Mouse (Mus musculus): ENCODE results near the gene Pld5. TPM values are rescaled to one million over a fixed set of nuclear protein-coding genes. Genes with fewer than 3 reads are reported as not detected.

Pld5 gene
- polyA plus RNA-seq, 2 experiments: 0.01 TPM; not detected in 1

DNA sequence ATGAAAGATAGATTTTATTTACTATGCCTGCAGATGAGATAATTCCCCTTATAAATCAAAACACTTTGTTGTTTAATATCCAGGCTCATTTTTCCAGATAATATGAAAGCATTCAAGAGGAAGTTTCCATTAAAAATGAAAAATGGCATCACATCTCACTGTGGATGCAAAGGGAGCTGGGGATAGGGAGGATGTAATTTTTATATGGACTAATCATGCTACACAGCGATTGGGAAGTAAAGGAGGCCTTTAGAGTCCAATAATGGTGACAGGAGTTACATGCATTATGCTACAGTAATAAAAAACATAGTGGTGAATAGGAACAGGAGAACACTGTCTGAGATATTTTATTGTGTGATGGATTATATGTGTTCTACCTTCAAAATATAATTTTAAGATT is 100.1 kb downstream of the Pld5 start:
- H3K27ac ChIP-seq: no peak overlapping the region
- DNase-seq (ENCODE audit: low read depth in 3 of 3, low spot score in 3 of 3) (no peak), ATAC-seq (ENCODE audit: insufficient read depth) (no peak)
- H3K9ac ChIP-seq (replicated peaks): no peak overlapping the region
- H3K4me3 ChIP-seq (ENCODE audit: insufficient read depth in 1 of 2, low read depth in 2 of 2, low read length in 2 of 2): no peak overlapping the region
- H3K27me3 ChIP-seq (ENCODE audit: control insufficient read depth, insufficient read depth, low read length): no peaks in the 10 kb centered on the region
- no peaks in the 10 kb centered on the region for H3K36me3 ChIP-seq (replicated peaks; ENCODE audit: control insufficient read depth, insufficient read depth, low read depth)
- no peak for TF ChIP-seq EP300 (IDR thresholded peaks at IDR 0.05; ENCODE audit: low read depth)
- no peak for TF ChIP-seq CTCF (IDR thresholded peaks at IDR 0.05; ENCODE audit: low read depth)
- WGBS (ENCODE audit: insufficient replicate concordance): 54% methylated on average over 1 of the region's 1 CpGs
- no peaks in the 10 kb centered on the region for H3K4me1 ChIP-seq (replicated peaks; ENCODE audit: control insufficient read depth in 2 of 2, insufficient read depth in 2 of 2, low read length in 1 of 2)
- no peak overlapping the region for H3K4me2 ChIP-seq (ENCODE audit: low read depth)
- no peaks in the 10 kb centered on the region for H3K9me3 ChIP-seq (ENCODE audit: control insufficient read depth, low read length)

- no peak overlapping the region for H3K4me3 ChIP-seq (ENCODE audit: insufficient read depth in 1 of 2, low read depth in 2 of 2, low read length in 2 of 2)
- DNase-seq (ENCODE audit: low read depth in 3 of 3, low spot score in 3 of 3) (no peak), ATAC-seq (ENCODE audit: insufficient read depth) (no peak)
- H3K4me2 ChIP-seq (ENCODE audit: low read depth): no peak overlapping the region
- H3K27me3 ChIP-seq (ENCODE audit: control insufficient read depth, insufficient read depth, low read length): no peaks in the 10 kb centered on the region
- H3K36me3 ChIP-seq (replicated peaks; ENCODE audit: control insufficient read depth, insufficient read depth, low read depth): no peaks in the 10 kb centered on the region
- H3K9ac ChIP-seq (replicated peaks): no peak overlapping the region
- H3K4me1 ChIP-seq (replicated peaks; ENCODE audit: control insufficient read depth in 2 of 2, insufficient read depth in 2 of 2, low read length in 1 of 2): no peaks in the 10 kb centered on the region
- H3K27ac ChIP-seq: no peak overlapping the region
- WGBS (ENCODE audit: insufficient replicate concordance): 52% methylated on average over 5 of the region's 5 CpGs
- H3K9me3 ChIP-seq (ENCODE audit: control insufficient read depth, low read length): no peaks in the 10 kb centered on the region
- no peak for TF ChIP-seq EP300 (IDR thresholded peaks at IDR 0.05; ENCODE audit: low read depth)
- no peak for TF ChIP-seq CTCF (IDR thresholded peaks at IDR 0.05; ENCODE audit: low read depth)
Observed at GRCm38 (mm10) chr1:176167784-176168183, 107.3 kb downstream of the Pld5 start.

DNA sequence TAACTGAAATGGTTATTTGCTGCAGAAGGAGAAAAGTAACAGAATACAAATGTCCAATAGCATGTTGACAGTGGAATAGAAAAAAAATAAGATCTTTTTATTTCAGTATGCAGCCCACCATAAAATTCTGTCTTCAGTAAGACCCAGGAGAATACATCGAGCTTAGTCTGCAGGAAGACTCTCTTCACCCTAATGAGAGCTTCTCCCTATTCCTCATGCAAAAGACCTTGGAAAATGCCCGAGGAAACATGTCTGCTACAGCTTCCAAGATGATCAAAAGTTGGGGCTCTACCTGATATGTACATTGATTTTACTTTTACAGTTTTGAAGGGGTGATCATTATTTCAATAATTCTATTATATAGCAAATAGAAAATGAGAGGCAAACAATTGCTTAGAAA is 108.0 kb downstream of the Pld5 start:
- H3K27ac ChIP-seq: no peak overlapping the region
- no peaks in the 10 kb centered on the region for H3K36me3 ChIP-seq (replicated peaks; ENCODE audit: control insufficient read depth, insufficient read depth, low read depth)
- no peaks in the 10 kb centered on the region for H3K9me3 ChIP-seq (ENCODE audit: control insufficient read depth, low read length)
- 40% methylated on average over 2 of the region's 2 CpGs for WGBS (ENCODE audit: insufficient replicate concordance)
- no peaks in the 10 kb centered on the region for H3K27me3 ChIP-seq (ENCODE audit: control insufficient read depth, insufficient read depth, low read length)
- no peak overlapping the region for H3K4me2 ChIP-seq (ENCODE audit: low read depth)
- no peak for TF ChIP-seq CTCF (IDR thresholded peaks at IDR 0.05; ENCODE audit: low read depth)
- TF ChIP-seq EP300 (IDR thresholded peaks at IDR 0.05; ENCODE audit: low read depth): no peak
- ATAC-seq (ENCODE audit: insufficient read depth): no peak
- H3K4me3 ChIP-seq (ENCODE audit: insufficient read depth in 1 of 2, low read depth in 2 of 2, low read length in 2 of 2): no peak overlapping the region
- H3K9ac ChIP-seq (replicated peaks): no peak overlapping the region
- no peaks in the 10 kb centered on the region for H3K4me1 ChIP-seq (replicated peaks; ENCODE audit: control insufficient read depth in 2 of 2, insufficient read depth in 2 of 2, low read length in 1 of 2)
- DNase-seq (ENCODE audit: low read depth in 3 of 3, low spot score in 3 of 3): no peak

DNA sequence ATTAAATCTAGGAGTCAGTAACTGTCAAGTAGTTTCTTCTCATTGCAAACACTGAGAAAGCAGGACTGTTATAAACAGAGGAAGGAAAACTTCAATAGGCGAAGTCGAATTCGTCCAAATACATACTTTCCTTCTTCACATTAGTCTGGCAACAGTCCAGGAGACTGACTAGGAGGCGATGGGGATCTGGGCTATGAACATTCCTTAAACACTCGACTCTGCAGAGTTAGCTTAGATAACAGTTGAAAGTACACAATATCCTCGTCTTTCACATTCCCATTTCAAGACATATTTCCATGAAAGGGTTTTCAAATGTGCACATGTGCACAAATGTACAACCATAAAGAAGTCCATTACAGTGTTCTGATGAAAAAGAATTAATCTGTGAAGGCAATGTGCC is 129.8 kb downstream of the Pld5 start:
- ATAC-seq (ENCODE audit: insufficient read depth): no peak
- 51% methylated on average over 6 of the region's 6 CpGs for WGBS (ENCODE audit: insufficient replicate concordance)
- TF ChIP-seq EP300 (IDR thresholded peaks at IDR 0.05; ENCODE audit: low read depth) (no peak), CTCF (IDR thresholded peaks at IDR 0.05; ENCODE audit: low read depth) (no peak)

GRCm38 (mm10) chr1:176134379-176134778 is 140.7 kb downstream of the Pld5 start:
- TF ChIP-seq CTCF (IDR thresholded peaks at IDR 0.05; ENCODE audit: low read depth) (no peak), EP300 (IDR thresholded peaks at IDR 0.05; ENCODE audit: low read depth) (no peak)
- ATAC-seq (ENCODE audit: insufficient read depth): no peak
- Histone ChIP-seq H3K9me3 (ENCODE audit: control insufficient read depth, low read length) (no peaks in the 10 kb centered on the region), H3K27ac (no peak overlapping the region), H3K4me3 (ENCODE audit: insufficient read depth in 1 of 2, low read depth in 2 of 2, low read length in 2 of 2) (no peak overlapping the region), H3K4me2 (ENCODE audit: low read depth) (no peak overlapping the region), H3K27me3 (ENCODE audit: control insufficient read depth, insufficient read depth, low read length) (no peaks in the 10 kb centered on the region), H3K36me3 (replicated peaks; ENCODE audit: control insufficient read depth, insufficient read depth, low read depth) (no peaks in the 10 kb centered on the region), H3K4me1 (replicated peaks; ENCODE audit: control insufficient read depth in 2 of 2, insufficient read depth in 2 of 2, low read length in 1 of 2) (no peaks in the 10 kb centered on the region), H3K9ac (replicated peaks) (no peak overlapping the region)
- DNase-seq (ENCODE audit: low read depth in 3 of 3, low spot score in 3 of 3): no peak
- 67% methylated on average over 8 of the region's 8 CpGs for WGBS (ENCODE audit: insufficient replicate concordance)

More for the DNA sequence above, 129.8 kb downstream of the Pld5 start:
- no peaks in the 10 kb centered on the region for H3K36me3 ChIP-seq (replicated peaks; ENCODE audit: control insufficient read depth, insufficient read depth, low read depth)
- no peak overlapping the region for H3K4me2 ChIP-seq (ENCODE audit: low read depth)
- H3K4me1 ChIP-seq (replicated peaks; ENCODE audit: control insufficient read depth in 2 of 2, insufficient read depth in 2 of 2, low read length in 1 of 2): no peaks in the 10 kb centered on the region
- H3K9ac ChIP-seq (replicated peaks): no peak overlapping the region
- no peaks in the 10 kb centered on the region for H3K9me3 ChIP-seq (ENCODE audit: control insufficient read depth, low read length)
- no peak overlapping the region for H3K27ac ChIP-seq
- no peak overlapping the region for H3K4me3 ChIP-seq (ENCODE audit: insufficient read depth in 1 of 2, low read depth in 2 of 2, low read length in 2 of 2)
- H3K27me3 ChIP-seq (ENCODE audit: control insufficient read depth, insufficient read depth, low read length): no peaks in the 10 kb centered on the region
- no peak for DNase-seq (ENCODE audit: low read depth in 3 of 3, low spot score in 3 of 3)
